Mouse (Mus musculus) mature B cell (primary cell): ENCODE data around the gene Ythdc1.
"Not testable (repeated sequence)": the region's sequence is repeated elsewhere in the genome, so short reads cannot be mapped to it uniquely, and the experiment has no call there.

Experiments used
- in situ Hi-C: fragments of 300-500 bp; cut with MboI; formaldehyde crosslinking; loops from 2 replicates; pipeline ENCODE4 v1.14.3; 2019

Gene Ythdc1

GRCm38 (mm10) chr5:86803962-86804940 is at the start of gene Ythdc1:
Gene Ythdc1, plus strand, starts transcription at chr5:86804221.
- in situ Hi-C loops: loop anchor here (10.0 to 25.0 kb wide), 3 partner anchors 617 to 1958 kb away; partner anchors contain the start of genes Cenpc1, Dck and Gnrhr

GRCm38 (mm10) chr5:86769015-86769658 is 34.9 kb upstream of the Ythdc1 start:
- in situ Hi-C loops: no loop called here

GRCm38 (mm10) chr5:86771010-86771409 is 33.0 kb upstream of the Ythdc1 start:
- in situ Hi-C loops: no loop called here

GRCm38 (mm10) chr5:86776941-86777340 is 27.1 kb upstream of the Ythdc1 start:
- in situ Hi-C loops: no loop called here

GRCm38 (mm10) chr5:86778471-86778870 is 25.6 kb upstream of the Ythdc1 start:
- in situ Hi-C loops: no loop called here

GRCm38 (mm10) chr5:86783059-86783458 is 21.0 kb upstream of the Ythdc1 start:
- in situ Hi-C loops: no loop called here

- in situ Hi-C loops: no loop called here
These were observed 19.8 kb upstream of the Ythdc1 start for GRCm38 (mm10) chr5:86784205-86784604.

GRCm38 (mm10) chr5:86786798-86787197 is 17.2 kb upstream of the Ythdc1 start:
- in situ Hi-C loops: no loop called here

- in situ Hi-C loops: no loop called here
These were observed 14.1 kb upstream of the Ythdc1 start for GRCm38 (mm10) chr5:86789954-86790353.

GRCm38 (mm10) chr5:86792249-86792648 is 11.8 kb upstream of the Ythdc1 start:
- in situ Hi-C loops: no loop called here

- in situ Hi-C loops: no loop called here
These were observed 11.2 kb upstream of the Ythdc1 start for GRCm38 (mm10) chr5:86792807-86793206.

GRCm38 (mm10) chr5:86816795-86817194 is 12.8 kb downstream of the Ythdc1 start:
- in situ Hi-C loops: loop anchor here (25.0 kb wide), 2 partner anchors 629 to 1946 kb away; partner anchors contain the start of genes Dck and Gnrhr

GRCm38 (mm10) chr5:86836378-86836777 is 32.4 kb downstream of the Ythdc1 start:
- in situ Hi-C loops: not testable (repeated sequence)

GRCm38 (mm10) chr5:86838110-86838509 is 34.1 kb downstream of the Ythdc1 start:
- in situ Hi-C loops: no loop called here

GRCm38 (mm10) chr5:86839472-86839871 is 35.5 kb downstream of the Ythdc1 start:
- in situ Hi-C loops: no loop called here

GRCm38 (mm10) chr5:86840207-86840606 is 36.2 kb downstream of the Ythdc1 start:
- in situ Hi-C loops: no loop called here

GRCm38 (mm10) chr5:86841261-86841660 is 37.2 kb downstream of the Ythdc1 start:
- in situ Hi-C loops: not testable (repeated sequence)

- in situ Hi-C loops: no loop called here
These were observed 46.1 kb downstream of the Ythdc1 start for GRCm38 (mm10) chr5:86850104-86850503.

GRCm38 (mm10) chr5:86851658-86852057 is 47.6 kb downstream of the Ythdc1 start:
- in situ Hi-C loops: no loop called here

GRCm38 (mm10) chr5:86856505-86856904 is 52.5 kb downstream of the Ythdc1 start:
- in situ Hi-C loops: not testable (repeated sequence)

GRCm38 (mm10) chr5:86857682-86858081 is 53.7 kb downstream of the Ythdc1 start:
- in situ Hi-C loops: no loop called here

- in situ Hi-C loops: no loop called here
These were observed 54.3 kb downstream of the Ythdc1 start for GRCm38 (mm10) chr5:86858336-86858735.

- in situ Hi-C loops: no loop called here
These were observed 67.9 kb downstream of the Ythdc1 start for GRCm38 (mm10) chr5:86871877-86872276.
